Mouse (Mus musculus) skeletal muscle tissue, postnatal 0 days (tissue): ENCODE results near the gene Arrdc4. TPM values are rescaled to one million over a fixed set of nuclear protein-coding genes. Genes with fewer than 3 reads are reported as not detected.

Experiments
- polyA plus RNA-seq: library from polyadenylated mRNA; unstranded; fragments of >200 nt; fragmentation: Nextera tagmentation; extraction: Ambion mirVana; gene quantifications from 2 replicates; pipeline ENCODE4 v1.2.1, GENCODE M21; 2015

The Arrdc4 gene
- 16.7 and 18.6 TPM in 2 replicates for polyA plus RNA-seq

DNA sequence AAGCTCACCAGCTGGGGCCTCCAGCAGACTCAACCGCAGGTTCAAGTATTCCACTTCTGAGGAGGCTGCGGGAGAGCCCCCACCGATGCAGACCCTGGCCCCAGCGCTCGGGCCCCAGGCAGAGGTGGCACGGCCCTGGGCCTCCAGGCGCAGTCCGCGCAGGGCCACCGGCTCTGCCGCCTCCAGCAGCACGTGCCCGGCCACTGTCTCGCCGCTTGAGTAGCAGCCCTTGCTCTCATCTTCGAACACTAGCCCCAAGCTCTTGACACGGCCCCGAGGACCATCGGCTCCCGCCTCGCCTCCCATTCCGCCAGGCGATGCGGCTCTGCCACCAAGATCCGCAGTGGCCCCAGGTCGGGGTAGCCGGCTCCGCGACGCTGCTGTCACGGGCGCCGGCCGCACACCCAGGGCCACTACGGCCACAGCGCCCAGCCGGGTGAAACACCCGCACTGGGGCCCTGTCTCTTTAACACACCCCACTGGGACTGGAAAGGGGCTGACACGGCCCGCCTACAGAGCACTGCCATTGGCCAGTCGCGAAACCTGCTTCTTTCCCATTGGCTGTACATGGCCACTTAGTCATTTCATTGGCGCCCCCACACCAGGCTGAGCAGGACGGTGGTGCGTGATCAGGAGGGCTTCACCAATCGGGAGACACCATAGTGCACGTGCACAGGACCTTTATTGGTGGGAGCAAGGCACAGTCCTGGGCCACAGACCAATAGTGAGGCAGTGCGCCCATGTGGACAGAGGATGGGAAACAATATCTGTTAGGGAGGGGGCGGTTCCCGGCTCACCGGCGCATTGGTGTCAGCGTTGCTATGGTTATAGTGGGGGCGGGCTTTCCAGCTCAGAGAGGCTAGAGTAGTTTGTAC, at the start of gene Arrdc4:
Gene Arrdc4 (minus strand): TSS at position 481 of the 875 bp plus-strand sequence.

